Mouse (Mus musculus): Measurements from ENCODE around the gene Tbc1d24.

- TF ChIP-seq POLR2A (IDR thresholded peaks at IDR 0.05; ENCODE audit: extremely low read depth, insufficient read depth, low read length), result no peak
- TF ChIP-seq CTCF (IDR thresholded peaks at IDR 0.05; ENCODE audit: extremely low read depth, insufficient read depth, low read length), result no peak
Observed at GRCm38 (mm10) chr17:24161466-24161865, 43.9 kb downstream of the Tbc1d24 start.

Measured in cortical plate, adult 2 months (tissue).